Mouse (Mus musculus): ENCODE data around the gene Lrrk1. TPM values are rescaled to one million over a fixed set of nuclear protein-coding genes. Genes with fewer than 3 reads are reported as not detected.

Lrrk1 gene
- total and polyA plus RNA-seq, 3 experiments: 5.0 to 16.9 (median 13.6) TPM

DNA sequence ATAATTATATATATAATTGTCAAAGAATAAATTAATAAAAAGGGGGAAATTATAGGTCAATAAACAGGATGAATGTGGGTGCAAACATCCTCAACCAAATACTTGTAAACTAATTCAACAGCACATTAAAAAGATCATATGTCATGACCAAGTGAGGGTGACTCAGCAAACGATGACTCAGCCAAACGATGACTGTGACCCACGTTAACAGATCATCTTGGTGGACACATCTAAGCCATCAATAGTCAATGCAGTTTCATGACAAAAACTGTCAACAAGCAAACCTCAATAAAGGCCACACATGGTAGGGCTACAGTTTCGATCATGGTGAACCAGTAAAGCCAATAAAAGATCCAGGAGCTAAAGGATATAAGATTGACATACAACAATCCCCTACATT, 29.1 kb downstream of the Lrrk1 start:
- no peak for DNase-seq (ENCODE audit: extremely low read depth)
- Histone ChIP-seq H3K4me2 (ENCODE audit: insufficient read depth, low read depth, poor library complexity, severe bottlenecking) (no peak overlapping the region), H3K79me2 (replicated peaks; ENCODE audit: control insufficient read depth, extremely low read depth, insufficient read depth, poor library complexity, severe bottlenecking) (no peaks in the 10 kb centered on the region; the same call in 1 of the 2 replicates), H3K9ac (ENCODE audit: insufficient read depth, low read depth) (no peak overlapping the region), H3K4me3 (replicated peaks in 1 of 3; ENCODE audit: low read depth in 2 of 3, low read length in 2 of 3, poor library complexity in 1 of 3) (no peak overlapping the region), H3K27ac (ENCODE audit: insufficient read depth, low read depth) (no peak overlapping the region), H3K9me3 (replicated peaks; ENCODE audit: low read length) (peaks cover 23% of the 10 kb centered on the region), H3K27me3 (replicated peaks) (no peaks in the 10 kb centered on the region), H3K4me1 (ENCODE audit: control insufficient read depth in 1 of 2, insufficient read depth in 2 of 2) (peaks cover 0 to 15% of the 10 kb centered on the region in 2 experiments; a peak in 2 of 4 replicates), H3K36me3 (replicated peaks in 1 of 2; ENCODE audit: control insufficient read depth in 1 of 2, insufficient read depth in 1 of 2, low read length in 1 of 2) (peaks cover 0 to 35% of the 10 kb centered on the region in 2 experiments)
- in situ Hi-C loops (cut with MboI; ENCODE audit: low pct_ligation_motif_present, low pct_unique_long_range_greater_than_20kb, low sequenced_read_pairs): no loop called here
- TF ChIP-seq IRF4 (IDR thresholded peaks at IDR 0.05; ENCODE audit: low read depth, low read length) (no peak), E2F4 (IDR thresholded peaks at IDR 0.05; ENCODE audit: insufficient replicate concordance, low read depth, low read length) (no peak), MAFK (IDR thresholded peaks at IDR 0.05; ENCODE audit: insufficient replicate concordance, low read length) (peak; percentile 40; the same call in 1 of the 2 replicates)
- dilution Hi-C loops (cut with MboI; ENCODE audit: extremely low pct_ligation_motif_present, extremely low pct_unique_long_range_greater_than_20kb, low sequenced_read_pairs): no loop called here

DNA sequence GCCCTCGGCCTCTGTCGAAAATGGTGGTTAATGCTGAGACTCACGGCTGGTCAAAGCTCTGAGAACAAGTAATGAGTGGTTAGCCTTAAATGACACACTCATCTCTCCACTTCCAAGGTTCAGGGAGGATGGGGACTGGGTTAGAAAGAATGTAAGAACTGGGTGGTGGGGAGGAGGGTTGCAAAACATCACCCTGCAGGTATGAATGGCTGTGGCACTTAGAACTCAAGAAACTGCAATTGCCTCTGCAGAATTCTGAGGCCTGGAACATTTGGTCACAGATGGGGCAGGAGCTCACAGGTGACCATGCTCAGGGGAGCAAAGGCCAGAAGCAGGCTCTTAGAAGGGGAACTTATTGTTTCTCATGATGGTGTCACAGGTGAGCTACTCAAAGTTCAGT, 29.7 kb downstream of the Lrrk1 start:
- Histone ChIP-seq H3K27me3 (replicated peaks) (no peaks in the 10 kb centered on the region), H3K9me3 (replicated peaks; ENCODE audit: low read length) (peaks cover 19% of the 10 kb centered on the region), H3K79me2 (replicated peaks; ENCODE audit: control insufficient read depth, extremely low read depth, insufficient read depth, poor library complexity, severe bottlenecking) (no peaks in the 10 kb centered on the region; the same call in 1 of the 2 replicates), H3K4me2 (ENCODE audit: insufficient read depth, low read depth, poor library complexity, severe bottlenecking) (no peak overlapping the region), H3K9ac (ENCODE audit: insufficient read depth, low read depth) (no peak overlapping the region), H3K4me3 (replicated peaks in 1 of 3; ENCODE audit: low read depth in 2 of 3, low read length in 2 of 3, poor library complexity in 1 of 3) (no peak overlapping the region), H3K36me3 (replicated peaks in 1 of 2; ENCODE audit: control insufficient read depth in 1 of 2, insufficient read depth in 1 of 2, low read length in 1 of 2) (peaks cover 0 to 32% of the 10 kb centered on the region in 2 experiments), H3K4me1 (ENCODE audit: control insufficient read depth in 1 of 2, insufficient read depth in 2 of 2) (peaks cover 0 to 15% of the 10 kb centered on the region in 2 experiments; a peak in 2 of 4 replicates), H3K27ac (ENCODE audit: insufficient read depth, low read depth) (no peak overlapping the region)
- TF ChIP-seq MAFK (IDR thresholded peaks at IDR 0.05; ENCODE audit: insufficient replicate concordance, low read length) (no peak), NRF1 (IDR thresholded peaks at IDR 0.05; ENCODE audit: low read depth, low read length) (no peak), CHD2 (IDR thresholded peaks at IDR 0.05; ENCODE audit: low read length) (no peak), RCOR1 (conservative IDR thresholded peaks at IDR 0.05; ENCODE audit: low read depth, low read length) (no peak), IRF4 (IDR thresholded peaks at IDR 0.05; ENCODE audit: low read depth, low read length) (no peak), MAZ (IDR thresholded peaks at IDR 0.05; ENCODE audit: low read depth, low read length) (no peak), ETS1 (conservative IDR thresholded peaks at IDR 0.05; ENCODE audit: low read depth, low read length) (no peak), JUN (IDR thresholded peaks at IDR 0.05; ENCODE audit: insufficient read depth, low read depth, low read length) (no peak), E2F4 (IDR thresholded peaks at IDR 0.05; ENCODE audit: insufficient replicate concordance, low read depth, low read length) (no peak)
- dilution Hi-C loops (cut with MboI; ENCODE audit: extremely low pct_ligation_motif_present, extremely low pct_unique_long_range_greater_than_20kb, low sequenced_read_pairs) (no loop called here), in situ Hi-C loops (cut with MboI; ENCODE audit: low pct_ligation_motif_present, low pct_unique_long_range_greater_than_20kb, low sequenced_read_pairs) (no loop called here)
- DNase-seq (ENCODE audit: extremely low read depth): no peak

DNA sequence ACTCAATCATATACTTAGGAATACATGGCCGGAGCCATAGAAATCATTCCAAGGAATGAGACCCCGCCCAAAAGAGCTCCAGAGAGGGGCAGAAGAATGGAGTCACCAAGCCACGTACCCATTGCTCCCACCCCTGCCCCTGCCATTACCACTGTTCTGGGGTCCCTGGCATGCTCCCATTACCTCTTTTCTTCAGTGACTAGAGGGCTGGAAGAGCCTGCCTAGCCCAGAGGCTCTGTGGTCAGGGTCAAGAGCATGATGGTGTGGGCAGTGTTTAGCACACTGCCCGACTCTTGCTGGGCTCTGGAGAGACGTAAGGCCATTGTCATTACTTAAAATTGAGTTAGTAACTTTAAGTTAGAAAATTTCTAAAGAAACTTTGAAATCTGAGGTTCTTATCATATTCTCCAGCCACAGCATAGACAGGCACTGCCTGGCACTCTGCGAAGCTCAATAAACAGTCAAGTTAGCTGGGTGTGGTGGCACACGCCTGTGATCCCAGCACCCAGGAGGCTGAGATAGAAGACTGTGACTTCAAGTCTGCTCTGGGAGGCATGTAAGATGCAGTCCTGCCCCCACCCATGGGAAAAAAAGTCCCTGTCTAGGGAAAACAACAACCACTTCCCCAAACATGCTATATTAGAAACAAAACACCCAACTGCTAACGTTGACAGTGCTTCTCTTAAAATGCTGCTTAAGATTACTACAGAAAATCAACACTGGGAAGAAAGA, 32.2 kb downstream of the Lrrk1 start:
- H3K27me3 ChIP-seq (replicated peaks): no peaks in the 10 kb centered on the region
- no peak overlapping the region for H3K4me3 ChIP-seq (replicated peaks in 1 of 3; ENCODE audit: low read depth in 2 of 3, low read length in 2 of 3, poor library complexity in 1 of 3)
- no peak for DNase-seq (ENCODE audit: extremely low read depth)
- no peak overlapping the region for H3K4me2 ChIP-seq (ENCODE audit: insufficient read depth, low read depth, poor library complexity, severe bottlenecking)
- in situ Hi-C loops (cut with MboI; ENCODE audit: low pct_ligation_motif_present, low pct_unique_long_range_greater_than_20kb, low sequenced_read_pairs): no loop called here
- H3K4me1 ChIP-seq (ENCODE audit: control insufficient read depth in 1 of 2, insufficient read depth in 2 of 2): peaks cover 0 to 15% of the 10 kb centered on the region in 2 experiments; a peak in 2 of 4 replicates
- dilution Hi-C loops (cut with MboI; ENCODE audit: extremely low pct_ligation_motif_present, extremely low pct_unique_long_range_greater_than_20kb, low sequenced_read_pairs): no loop called here
- peaks cover 0 to 43% of the 10 kb centered on the region in 2 experiments for H3K36me3 ChIP-seq (replicated peaks in 1 of 2; ENCODE audit: control insufficient read depth in 1 of 2, insufficient read depth in 1 of 2, low read length in 1 of 2)
- no peaks in the 10 kb centered on the region; the same call in 1 of the 2 replicates for H3K79me2 ChIP-seq (replicated peaks; ENCODE audit: control insufficient read depth, extremely low read depth, insufficient read depth, poor library complexity, severe bottlenecking)
- H3K9me3 ChIP-seq (replicated peaks; ENCODE audit: low read length): peaks cover 6% of the 10 kb centered on the region
- TF ChIP-seq MAX (IDR thresholded peaks at IDR 0.05; ENCODE audit: low read length) (no peak), KAT2A (IDR thresholded peaks at IDR 0.05; ENCODE audit: insufficient replicate concordance, low read length) (no peak), SIN3A (IDR thresholded peaks at IDR 0.05; ENCODE audit: low read length) (no peak)
- H3K27ac ChIP-seq (ENCODE audit: insufficient read depth, low read depth): no peak overlapping the region
- no peak overlapping the region for H3K9ac ChIP-seq (ENCODE audit: insufficient read depth, low read depth)

All from CH12.LX (cell line).